Mouse (Mus musculus) 416B (cell line): Measurements from ENCODE around the gene Ank3.

Experiments used
- DNase-seq: peaks from one replicate; pipeline ENCODE4 v3.0.0; 2011; ENCODE audit warnings: low read depth

The Ank3 gene

GRCm38 (mm10) chr10:69477656-69478055, 79.1 kb downstream of the Ank3 start:
- DNase-seq: no peak

GRCm38 (mm10) chr10:69478831-69479230, 80.3 kb downstream of the Ank3 start:
- DNase-seq: no peak

GRCm38 (mm10) chr10:69485191-69485786, 86.7 kb downstream of the Ank3 start:
- DNase-seq: no peak

- no peak for DNase-seq
Measured at GRCm38 (mm10) chr10:69490182-69490581, 91.6 kb downstream of the Ank3 start.

- no peak for DNase-seq
Measured at GRCm38 (mm10) chr10:69491975-69492374, 93.4 kb downstream of the Ank3 start.

- DNase-seq: no peak
Measured at GRCm38 (mm10) chr10:69497382-69497781, 98.8 kb downstream of the Ank3 start.

GRCm38 (mm10) chr10:69500171-69500860, 101.7 kb downstream of the Ank3 start:
- DNase-seq: no peak

GRCm38 (mm10) chr10:69503791-69504190, 105.2 kb downstream of the Ank3 start:
- DNase-seq: peak; percentile 7

GRCm38 (mm10) chr10:69507719-69508118, 109.1 kb downstream of the Ank3 start:
- peak; percentile 22 for DNase-seq

GRCm38 (mm10) chr10:69510392-69510791, 111.8 kb downstream of the Ank3 start:
- no peak for DNase-seq

GRCm38 (mm10) chr10:69511234-69511633, 112.7 kb downstream of the Ank3 start:
- peak; percentile 6 for DNase-seq

- DNase-seq: no peak
Measured at GRCm38 (mm10) chr10:69521977-69522376, 123.4 kb downstream of the Ank3 start.

- peak; percentile 28 for DNase-seq
Measured at GRCm38 (mm10) chr10:69523202-69523601, 124.6 kb downstream of the Ank3 start.

GRCm38 (mm10) chr10:69527318-69527717, 128.7 kb downstream of the Ank3 start:
- no peak for DNase-seq

GRCm38 (mm10) chr10:69528746-69529145, 130.2 kb downstream of the Ank3 start:
- DNase-seq: no peak

GRCm38 (mm10) chr10:69530326-69530725, 131.8 kb downstream of the Ank3 start:
- no peak for DNase-seq

GRCm38 (mm10) chr10:69531569-69531968, 133.0 kb downstream of the Ank3 start:
- DNase-seq: peak; percentile 3

- DNase-seq: no peak
Measured at GRCm38 (mm10) chr10:69532169-69532730, 133.7 kb downstream of the Ank3 start.

- no peak for DNase-seq
Measured at GRCm38 (mm10) chr10:69533505-69534388, 135.2 kb downstream of the Ank3 start.

- DNase-seq: no peak
Measured at GRCm38 (mm10) chr10:69534716-69535115, 136.1 kb downstream of the Ank3 start.

GRCm38 (mm10) chr10:69535123-69535930, 136.8 kb downstream of the Ank3 start:
- no peak for DNase-seq

- no peak for DNase-seq
Measured at GRCm38 (mm10) chr10:69535931-69536200, 137.3 kb downstream of the Ank3 start.
